Mouse (Mus musculus): ENCODE data around the gene Psme1.

The Psme1 gene

DNA sequence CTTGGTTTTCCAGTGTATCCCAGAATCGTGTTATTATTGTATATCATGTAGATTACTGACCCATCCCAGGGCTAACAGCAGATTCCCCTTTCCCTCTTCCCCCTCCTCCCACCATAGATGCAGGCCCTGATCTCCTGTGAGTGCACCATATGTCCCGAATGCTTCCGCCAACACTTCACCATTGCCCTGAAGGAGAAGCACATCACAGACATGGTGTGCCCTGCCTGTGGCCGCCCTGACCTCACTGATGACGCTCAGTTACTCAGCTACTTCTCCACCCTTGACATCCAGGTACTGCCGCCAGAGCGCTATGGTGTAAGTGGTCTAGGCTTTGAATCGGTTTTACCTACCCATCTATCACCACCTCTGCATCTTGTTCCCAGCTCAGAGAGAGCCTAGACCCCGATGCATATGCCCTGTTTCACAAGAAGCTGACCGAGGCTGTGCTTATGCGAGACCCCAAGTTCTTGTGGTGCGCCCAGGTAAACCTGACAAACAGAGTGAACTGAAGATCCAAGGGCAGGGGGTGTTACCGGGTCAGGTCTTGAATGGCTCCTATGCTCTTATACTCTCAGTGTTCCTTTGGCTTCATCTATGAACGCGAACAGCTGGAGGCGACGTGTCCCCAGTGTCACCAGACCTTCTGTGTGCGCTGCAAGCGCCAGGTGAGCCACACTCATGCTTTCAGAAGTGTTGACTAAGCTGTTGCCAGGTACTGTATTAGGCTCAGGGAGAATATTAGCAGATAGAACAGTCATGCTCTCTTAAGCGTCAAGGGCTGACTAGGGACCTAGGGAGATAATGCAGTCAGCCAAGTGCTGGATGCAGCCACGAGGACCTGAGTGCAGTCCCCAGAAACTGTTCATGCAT is 20.8 kb downstream of the Psme1 start:
- DNase-seq (ENCODE audit: low spot score), result no peak

DNA sequence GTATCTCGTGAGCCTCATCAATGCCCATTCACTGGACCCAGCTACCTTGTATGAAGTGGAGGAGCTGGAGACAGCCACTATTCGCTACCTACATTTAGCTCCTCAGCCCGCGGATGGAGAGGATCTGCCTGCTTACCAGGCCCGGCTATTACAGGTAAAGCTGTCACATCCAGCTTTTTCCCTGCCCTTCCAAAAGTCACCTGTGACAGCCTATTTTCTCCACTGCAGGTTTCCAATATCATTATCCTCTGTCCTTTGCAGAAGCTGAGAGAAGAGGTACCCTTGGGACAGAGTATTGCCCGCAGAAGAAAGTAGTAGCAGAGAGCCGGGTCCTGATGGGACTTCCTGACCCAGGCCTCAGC is 25.3 kb downstream of the Psme1 start, which contains the start of gene Irf9:
Gene Irf9 (plus strand): TSS at position 301 of the 362 bp plus-strand sequence.
- DNase-seq (ENCODE audit: low spot score), result no peak

DNA sequence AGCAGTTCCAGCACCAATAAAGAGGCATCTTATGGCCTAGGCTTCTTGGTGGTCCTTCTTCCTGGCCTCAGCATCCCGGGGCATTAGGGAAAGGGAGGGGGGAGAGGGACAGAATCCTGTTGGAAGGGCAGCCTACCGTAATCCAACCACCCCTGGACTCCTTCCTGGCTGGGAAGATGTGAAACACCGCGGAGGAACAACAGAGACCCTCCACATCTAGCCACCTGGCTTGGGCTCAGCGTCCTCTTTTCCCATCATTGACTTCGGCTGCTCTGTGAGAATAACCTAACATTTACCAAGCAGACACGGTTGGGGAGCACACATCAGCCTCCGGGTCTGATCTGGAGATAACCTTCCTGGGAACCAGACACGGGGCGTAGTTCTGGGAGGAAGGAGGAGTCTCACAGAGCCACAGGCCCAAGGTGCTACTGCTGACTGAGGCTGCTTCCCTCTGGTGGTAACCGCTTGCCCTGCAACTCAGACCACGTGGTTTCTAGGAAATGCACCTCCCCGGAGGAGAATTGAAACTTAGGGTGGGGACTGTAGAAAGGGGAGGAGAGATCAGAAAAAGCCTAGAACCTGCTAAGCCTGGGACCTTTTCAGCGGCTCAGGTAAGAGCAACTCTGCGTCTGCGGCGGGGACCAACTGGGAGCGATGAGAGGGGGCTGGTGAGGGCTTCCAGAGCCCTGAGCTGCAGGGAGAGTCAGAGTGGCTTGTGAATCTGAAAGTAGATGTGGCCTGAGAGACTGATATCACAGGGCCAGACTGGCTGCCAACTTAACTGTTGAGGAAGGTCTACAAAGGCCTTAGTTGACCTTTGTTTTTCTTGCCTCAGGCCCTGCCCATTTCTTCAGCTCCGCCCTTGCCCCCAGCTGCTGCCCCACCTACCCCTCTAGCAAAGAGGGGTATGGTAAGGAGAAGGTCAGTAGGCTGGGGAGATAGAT is 26.0 kb downstream of the Psme1 start:
- DNase-seq (ENCODE audit: low spot score), result peak; percentile 85

DNA sequence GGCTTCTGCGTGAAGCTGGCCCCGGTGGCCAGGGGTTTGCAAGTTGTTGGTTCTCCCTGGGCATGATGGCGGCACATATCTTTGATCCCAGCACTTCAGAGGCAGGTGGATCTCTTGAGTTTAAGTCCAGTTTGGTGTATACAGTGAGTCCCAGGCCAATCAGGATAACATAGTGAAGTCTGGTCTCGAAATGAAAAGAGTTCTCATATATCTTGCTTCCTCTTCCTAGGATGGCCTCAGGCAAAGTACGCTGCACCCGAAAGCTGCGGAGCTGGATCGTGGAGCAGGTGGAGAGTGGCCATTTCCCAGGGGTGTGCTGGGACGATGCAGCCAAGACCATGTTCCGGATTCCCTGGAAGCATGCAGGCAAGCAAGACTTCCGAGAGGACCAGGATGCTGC is 26.9 kb downstream of the Psme1 start:
- no peak for DNase-seq (ENCODE audit: low spot score)

DNA sequence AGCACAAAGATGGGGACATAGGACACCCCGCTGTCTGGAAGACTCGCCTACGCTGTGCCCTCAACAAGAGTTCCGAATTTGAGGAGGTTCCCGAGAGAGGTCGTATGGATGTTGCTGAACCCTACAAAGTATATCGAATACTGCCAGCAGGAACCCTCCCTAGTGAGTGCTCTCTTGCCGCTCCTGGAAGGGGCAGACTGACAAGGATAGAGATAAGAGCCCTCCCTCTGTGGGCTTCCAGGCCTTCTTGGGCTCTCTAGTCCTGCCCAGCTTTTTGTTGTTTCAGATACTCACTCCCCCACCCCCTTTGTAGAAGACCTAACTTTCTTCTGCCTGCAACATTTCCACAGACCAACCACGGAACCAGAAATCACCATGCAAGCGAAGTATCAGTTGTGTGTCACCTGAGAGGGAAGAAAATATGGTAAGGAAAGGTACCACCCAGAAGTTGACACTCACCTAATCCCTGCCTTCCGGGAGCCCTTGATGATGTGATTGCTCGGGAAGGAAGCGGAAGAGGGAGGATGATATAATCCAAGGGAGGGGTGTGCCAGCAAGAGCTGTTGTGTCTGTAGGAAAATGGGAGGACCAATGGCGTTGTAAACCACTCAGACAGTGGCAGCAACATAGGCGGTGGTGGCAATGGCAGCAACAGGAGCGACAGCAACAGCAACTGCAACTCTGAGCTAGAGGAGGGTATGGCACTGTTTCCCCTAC is 28.0 kb downstream of the Psme1 start:
- DNase-seq (ENCODE audit: low spot score), result no peak

DNA sequence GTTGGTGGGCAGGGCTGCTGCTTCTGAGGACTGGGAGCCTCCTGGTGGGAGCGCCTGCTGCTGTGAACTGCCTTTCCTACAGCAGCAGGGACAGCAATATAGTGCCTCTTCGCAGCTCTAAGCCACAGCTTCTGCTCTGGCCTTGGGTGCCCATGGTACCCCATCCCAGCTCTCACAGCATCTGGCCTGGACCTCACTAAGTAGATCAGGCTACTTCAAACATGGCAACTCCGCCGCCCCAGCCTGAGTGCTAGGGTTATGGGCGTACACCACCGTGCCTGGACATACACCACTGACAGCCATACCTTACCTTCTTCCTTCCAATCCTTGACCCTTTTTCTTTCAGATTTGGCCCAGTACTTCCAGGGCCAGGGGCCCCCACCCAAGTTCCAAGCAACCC is 30.4 kb downstream of the Psme1 start:
- DNase-seq (ENCODE audit: low spot score), result no peak

DNA sequence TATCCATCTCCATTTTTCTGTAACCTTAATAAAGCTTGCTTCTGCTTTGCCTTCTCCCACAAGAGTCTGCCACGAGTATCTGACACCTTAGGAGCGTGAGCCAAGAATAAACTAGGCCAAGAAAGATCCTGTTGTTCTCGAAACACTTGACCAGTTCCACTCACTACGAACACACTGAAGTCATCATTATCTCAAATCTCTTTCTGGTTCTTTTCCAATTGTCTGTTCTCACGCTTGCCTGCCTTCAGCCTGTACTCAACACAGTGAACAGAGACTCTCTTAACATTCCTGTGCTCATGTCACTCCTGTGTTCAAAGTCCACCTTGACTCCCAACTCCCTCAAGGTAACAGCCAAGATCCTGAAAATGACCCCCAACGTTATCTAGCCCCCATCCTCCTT is 35.4 kb downstream of the Psme1 start:
- no peak for DNase-seq (ENCODE audit: low spot score)

DNA sequence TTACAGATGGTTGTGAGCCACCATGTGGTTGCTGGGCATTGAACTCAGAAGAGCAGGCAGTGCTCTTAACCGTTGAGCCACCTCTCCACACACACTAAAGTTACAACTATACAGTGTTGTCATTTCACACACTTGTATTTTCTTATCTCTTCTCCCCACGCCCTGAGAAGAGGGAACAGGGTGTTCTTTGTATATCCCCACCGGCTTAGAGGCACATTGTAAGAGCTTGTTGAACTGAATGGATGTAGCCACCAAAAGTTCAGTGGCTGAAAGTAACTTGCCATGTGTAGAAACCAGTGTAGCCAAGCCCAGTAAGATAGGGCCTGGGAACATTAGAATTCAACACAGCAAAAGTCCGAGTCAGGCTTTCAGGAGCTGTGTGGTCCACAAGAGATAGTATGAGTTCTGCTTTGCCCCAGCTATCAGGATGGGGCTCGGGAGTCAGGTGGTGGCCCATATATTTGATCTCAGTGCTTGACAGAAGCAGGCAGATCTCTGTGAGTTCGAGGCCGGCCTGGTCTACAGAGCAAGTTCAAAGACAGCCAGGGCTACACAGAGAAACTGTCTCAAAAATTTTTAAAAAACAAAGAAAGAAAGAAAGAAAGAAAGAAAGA is 36.7 kb downstream of the Psme1 start:
- DNase-seq (ENCODE audit: low spot score), result no peak

DNA sequence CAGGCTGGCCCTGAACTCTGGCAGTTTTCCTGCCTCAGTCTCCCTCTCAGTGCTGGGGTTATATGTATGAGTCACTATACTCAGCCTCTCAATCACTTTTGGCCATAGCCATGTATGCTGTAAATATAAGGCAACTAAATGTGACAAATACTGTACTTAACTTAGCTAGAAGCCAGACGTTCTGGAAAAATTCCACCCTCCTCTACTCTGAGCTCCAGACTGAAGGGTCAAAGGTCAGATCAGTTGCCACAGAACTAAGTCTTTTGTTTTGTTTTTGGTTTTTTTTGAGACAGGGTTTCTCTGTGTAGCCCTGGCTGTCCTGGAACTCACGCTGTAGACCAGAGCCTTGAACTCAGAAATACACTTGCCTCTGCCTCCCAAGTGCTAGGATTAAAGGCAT is 38.0 kb downstream of the Psme1 start:
- no peak for DNase-seq (ENCODE audit: low spot score)

DNA sequence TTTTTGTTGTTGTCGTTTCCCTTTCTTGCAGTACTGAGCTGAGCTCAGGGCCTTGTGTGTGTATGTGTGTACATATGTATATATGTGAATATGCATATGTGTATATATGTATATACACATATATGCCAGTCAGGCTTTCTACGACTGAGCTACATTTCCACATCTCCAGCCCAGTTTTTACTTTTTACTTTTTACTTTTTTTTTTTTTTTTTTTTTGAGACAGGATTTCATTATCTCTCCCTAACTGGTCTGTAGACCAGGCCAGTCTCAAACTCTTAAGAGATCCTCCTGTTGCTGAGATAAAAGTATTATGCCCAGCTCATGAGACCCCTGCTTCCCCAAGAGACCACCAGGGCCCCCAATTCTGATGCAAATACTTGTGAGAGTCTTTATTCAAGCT is 38.9 kb downstream of the Psme1 start:
- DNase-seq (ENCODE audit: low spot score), result no peak

DNA sequence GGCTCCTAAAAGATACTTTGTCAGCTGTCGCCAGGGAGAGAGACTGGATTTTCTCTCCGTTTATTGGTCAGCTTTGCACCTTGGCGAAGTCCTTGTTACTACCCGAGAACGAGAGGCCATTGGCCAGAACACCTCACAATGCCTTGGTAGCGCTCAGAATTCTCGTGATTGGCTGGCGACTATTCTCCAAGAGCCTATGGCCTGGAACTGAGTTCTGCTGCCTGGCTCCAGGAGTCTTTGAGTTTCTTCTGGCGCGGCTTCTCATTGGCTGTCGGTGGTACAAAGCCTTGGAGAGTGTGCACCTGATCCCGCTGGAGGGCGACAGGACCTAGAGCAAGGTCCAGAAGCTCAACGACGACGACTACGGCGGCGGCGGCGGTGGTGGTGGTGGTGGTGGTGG is 39.9 kb downstream of the Psme1 start, which contains the start of gene Rec8:
Gene Rec8 (plus strand): TSS at position 216 of the 400 bp plus-strand sequence.
- peak; percentile 20 for DNase-seq (ENCODE audit: low spot score)

DNA sequence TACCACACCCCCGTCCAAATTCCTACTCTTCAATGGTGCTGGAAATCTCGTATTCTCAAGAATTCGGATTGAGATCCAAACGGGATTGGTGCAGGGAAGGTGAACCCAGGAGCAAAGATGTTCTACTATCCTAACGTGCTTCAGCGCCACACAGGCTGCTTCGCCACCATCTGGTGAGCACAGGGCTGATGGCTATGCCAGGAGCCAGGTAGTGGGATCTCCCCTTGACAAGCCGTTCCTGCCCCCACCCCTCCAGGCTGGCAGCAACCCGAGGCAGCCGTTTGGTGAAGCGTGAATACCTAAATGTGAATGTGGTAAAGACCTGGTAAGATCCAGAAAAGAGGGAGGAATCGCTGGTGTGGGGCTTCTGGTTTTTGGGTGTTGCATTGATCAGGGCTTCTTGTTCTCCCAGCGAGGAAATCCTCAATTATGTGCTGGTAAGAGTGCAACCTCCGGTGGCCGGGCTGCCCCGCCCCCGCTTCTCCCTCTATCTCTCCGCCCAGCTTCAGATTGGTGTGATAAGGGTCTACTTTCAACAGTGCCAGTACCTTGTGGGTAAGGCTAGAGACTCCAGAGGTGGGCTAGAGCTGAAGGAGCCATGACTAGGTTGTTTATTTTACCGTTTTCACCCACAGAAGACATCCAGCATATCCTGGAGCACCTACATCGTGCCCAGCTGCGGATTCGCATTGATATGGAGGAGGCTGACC is 40.7 kb downstream of the Psme1 start:
- no peak for DNase-seq (ENCODE audit: low spot score)

DNA sequence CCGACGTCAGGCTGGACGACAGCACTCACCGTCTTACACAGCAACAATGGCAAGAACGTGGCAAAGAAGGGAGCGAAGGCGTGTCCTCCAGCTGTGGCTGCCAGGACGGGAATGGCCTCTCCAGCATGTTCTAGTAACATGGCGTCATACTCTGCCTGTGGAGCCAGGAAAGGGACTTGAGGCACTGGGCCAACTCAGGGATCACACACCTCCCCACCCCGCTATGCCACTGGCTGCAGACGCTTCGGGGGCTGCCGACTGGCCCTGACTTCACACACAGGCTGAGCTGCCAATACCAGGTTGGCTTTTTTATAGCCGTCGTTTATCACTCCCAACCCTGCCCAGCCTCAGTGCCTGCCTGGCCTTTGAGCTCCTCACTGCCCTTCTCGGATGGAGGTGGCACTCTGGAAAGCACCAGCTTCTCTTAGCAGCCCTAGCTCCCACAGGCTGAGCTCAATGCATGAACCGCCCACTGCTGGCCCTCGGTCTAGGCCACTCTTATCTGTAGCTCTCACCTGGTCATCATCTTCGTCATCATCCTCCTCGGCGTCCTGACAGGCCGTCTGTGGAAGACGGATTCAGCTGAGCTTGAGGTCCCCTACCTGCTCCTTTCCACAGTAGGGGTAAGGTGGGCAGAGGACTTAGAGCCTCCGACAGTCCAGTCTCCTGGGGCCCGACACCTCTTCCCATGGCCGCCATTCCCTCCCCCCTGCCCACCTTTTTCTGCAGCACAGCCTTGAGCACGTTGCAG is 50.3 kb downstream of the Psme1 start:
- no peak for DNase-seq (ENCODE audit: low spot score)

DNA sequence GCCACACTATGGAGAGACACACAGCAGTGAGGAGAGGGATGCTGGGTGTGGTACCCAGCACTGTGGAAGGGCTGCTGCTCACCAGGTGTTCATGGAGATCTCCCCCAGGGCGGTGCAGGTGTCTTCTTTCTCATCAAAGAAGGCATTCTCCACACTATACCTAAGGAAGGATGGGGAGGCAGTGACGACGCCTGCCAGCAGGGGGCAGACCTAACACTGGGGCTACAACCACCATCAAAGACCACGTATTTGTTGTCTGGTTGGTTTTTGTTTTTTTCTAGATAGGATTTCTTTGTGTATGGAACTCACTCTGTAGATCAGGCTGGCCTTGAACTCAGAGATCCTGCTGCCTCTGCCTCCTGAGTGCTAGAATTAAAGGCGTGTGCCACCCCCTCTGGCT is 51.4 kb downstream of the Psme1 start:
- no peak for DNase-seq (ENCODE audit: low spot score)

All from ovary, adult 18-20 months (tissue).